Mouse (Mus musculus) hindbrain, embryonic 11.5 days (tissue): ENCODE data around the gene Zmat3. TPM values are rescaled to one million over a fixed set of nuclear protein-coding genes. Genes with fewer than 3 reads are reported as not detected.

Experiments
- ATAC-seq: fragments of 200-750 bp; cut with Nextera tagmentation; 2 replicates; pipeline ENCODE4 v1.8.0; 2017; ENCODE audit warnings: mild to moderate bottlenecking, moderate TSS enrichment, moderate library complexity; ENCODE audit not compliant: low FRiP score
- DNase-seq: peaks from one replicate; pipeline ENCODE4 v3.0.0-alpha.2; 2015; ENCODE audit warnings: low spot score
- H3K27ac ChIP-seq: fragments of 300-500 bp; sonication (generic); 2 replicates; pipeline ENCODE4 v1.5.1; 2014; ENCODE audit warnings: mild to moderate bottlenecking, low read depth, low read length
- H3K27me3 ChIP-seq: fragments of 300-500 bp; sonication (generic); 2 replicates; pipeline ENCODE4 v1.6.1; 2014; ENCODE audit warnings: mild to moderate bottlenecking, low read length, moderate library complexity, mixed read lengths; ENCODE audit not compliant: control insufficient read depth, insufficient read depth
- H3K36me3 ChIP-seq: fragments of 300-500 bp; sonication (generic); 2 replicates; pipeline ENCODE4 v1.6.1; 2014; ENCODE audit warnings: mild to moderate bottlenecking, low read length, moderate library complexity, mixed read lengths; ENCODE audit not compliant: control insufficient read depth, insufficient read depth
- H3K4me1 ChIP-seq: fragments of 300-500 bp; sonication (generic); replicated peaks from 2 replicates; pipeline ENCODE4 v1.6.1; 2014; ENCODE audit warnings: low read length, mixed read lengths; ENCODE audit not compliant: control insufficient read depth, insufficient read depth
- H3K4me2 ChIP-seq: fragments of 300-500 bp; sonication (generic); replicated peaks from 2 replicates; pipeline ENCODE4 v1.6.1; 2014; ENCODE audit warnings: mild to moderate bottlenecking, low read depth, low read length
- H3K4me3 ChIP-seq: fragments of 300-500 bp; sonication (generic); 2 replicates; pipeline ENCODE4 v1.5.1; 2014; ENCODE audit warnings: low read depth, low read length
- H3K9ac ChIP-seq: fragments of 300-500 bp; sonication (generic); 2 replicates; pipeline ENCODE4 v1.6.1; 2014; ENCODE audit warnings: low read depth, low read length
- H3K9me3 ChIP-seq: fragments of 300-500 bp; sonication (generic); 2 replicates; pipeline ENCODE4 v1.6.1; 2016; ENCODE audit warnings: low read length; ENCODE audit not compliant: control insufficient read depth
- WGBS: fragments of 180-500 bp; shearing (Covaris S2); extraction: QIAGEN DNeasy Blood & Tissue Kit; methylation state at CpG from one replicate; pipeline ENCODE4 v1.1.7; 2014; 5-methylcytosine and 5-hydroxymethylcytosine counted together
- polyA plus RNA-seq: library from polyadenylated mRNA; unstranded; fragments of >200 nt; fragmentation: Nextera tagmentation; extraction: Ambion mirVana; gene quantifications from 2 replicates; pipeline ENCODE4 v1.2.1, GENCODE M21; 2014

The Zmat3 gene
- polyA plus RNA-seq = 10.7 and 11.6 TPM in 2 replicates

GRCm38 (mm10) chr3:32365546-32366245 is at the start of gene Zmat3:
Zmat3 (minus strand) TSS chr3:32366014.
- H3K27ac ChIP-seq = peak within 1 kb of the TSS; percentile 79
- H3K4me2 ChIP-seq = peak within 1 kb of the TSS; percentile 55
- H3K4me1 ChIP-seq = no peaks in the 10 kb centered on the region
- no peaks in the 10 kb centered on the region for H3K27me3 ChIP-seq
- H3K4me3 ChIP-seq = peak within 1 kb of the TSS; percentile 69
- no peaks in the 10 kb centered on the region for H3K9me3 ChIP-seq
- WGBS = 5% methylated on average over 37 of the region's 48 CpGs
- peak within 1 kb of the TSS; percentile 80 for H3K9ac ChIP-seq
- DNase-seq (peak; percentile 86), ATAC-seq (peak; percentile 85)
- H3K36me3 ChIP-seq = no peaks in the 10 kb centered on the region

- DNase-seq (no peak), ATAC-seq (no peak)
- H3K4me3 ChIP-seq = no peak overlapping the region
- 62% methylated on average over 4 of the region's 4 CpGs for WGBS
- no peak overlapping the region for H3K4me2 ChIP-seq
- no peaks in the 10 kb centered on the region for H3K27me3 ChIP-seq
- no peaks in the 10 kb centered on the region for H3K9me3 ChIP-seq
- H3K4me1 ChIP-seq = no peaks in the 10 kb centered on the region
- no peaks in the 10 kb centered on the region for H3K36me3 ChIP-seq
- no peak overlapping the region for H3K9ac ChIP-seq
- H3K27ac ChIP-seq = no peak overlapping the region
These were observed 48.6 kb upstream of the Zmat3 start for GRCm38 (mm10) chr3:32414381-32414780.

- H3K27ac ChIP-seq = no peak overlapping the region
- H3K4me3 ChIP-seq = no peak overlapping the region
- no peaks in the 10 kb centered on the region for H3K9me3 ChIP-seq
- no peaks in the 10 kb centered on the region for H3K36me3 ChIP-seq
- 90% methylated on average over 7 of the region's 7 CpGs for WGBS
- H3K4me2 ChIP-seq = no peak overlapping the region
- no peak overlapping the region for H3K9ac ChIP-seq
- no peaks in the 10 kb centered on the region for H3K4me1 ChIP-seq
- ATAC-seq (no peak), DNase-seq (no peak)
- no peaks in the 10 kb centered on the region for H3K27me3 ChIP-seq
These were observed 46.8 kb upstream of the Zmat3 start for GRCm38 (mm10) chr3:32412502-32413044.

GRCm38 (mm10) chr3:32408811-32409273 is 43.0 kb upstream of the Zmat3 start:
- ATAC-seq (no peak), DNase-seq (no peak)
- H3K27me3 ChIP-seq = no peaks in the 10 kb centered on the region
- no peaks in the 10 kb centered on the region for H3K4me1 ChIP-seq
- no peaks in the 10 kb centered on the region for H3K9me3 ChIP-seq
- no peak overlapping the region for H3K4me2 ChIP-seq
- WGBS = 92% methylated on average over 3 of the region's 3 CpGs
- H3K36me3 ChIP-seq = no peaks in the 10 kb centered on the region
- H3K9ac ChIP-seq = no peak overlapping the region
- H3K27ac ChIP-seq = no peak overlapping the region
- no peak overlapping the region for H3K4me3 ChIP-seq

- no peaks in the 10 kb centered on the region for H3K36me3 ChIP-seq
- H3K4me1 ChIP-seq = no peaks in the 10 kb centered on the region
- DNase-seq = no peak
- WGBS = 91% methylated on average over 6 of the region's 6 CpGs
- H3K9ac ChIP-seq = no peak overlapping the region
- H3K27ac ChIP-seq = no peak overlapping the region
- H3K27me3 ChIP-seq = no peaks in the 10 kb centered on the region
- H3K9me3 ChIP-seq = no peaks in the 10 kb centered on the region
- ATAC-seq = no peak
- H3K4me2 ChIP-seq = no peak overlapping the region
- H3K4me3 ChIP-seq = no peak overlapping the region
These were observed 41.0 kb upstream of the Zmat3 start for GRCm38 (mm10) chr3:32406804-32407203.

- Histone ChIP-seq H3K36me3 (no peaks in the 10 kb centered on the region), H3K27me3 (no peaks in the 10 kb centered on the region), H3K4me1 (no peaks in the 10 kb centered on the region), H3K9ac (no peak overlapping the region), H3K27ac (no peak overlapping the region), H3K4me3 (no peak overlapping the region), H3K9me3 (no peaks in the 10 kb centered on the region), H3K4me2 (no peak overlapping the region)
- DNase-seq (no peak), ATAC-seq (no peak)
- WGBS = 86% methylated on average over 1 of the region's 1 CpGs
These were observed 39.9 kb upstream of the Zmat3 start for GRCm38 (mm10) chr3:32405699-32406098.

- 87% methylated on average over 7 of the region's 7 CpGs for WGBS
- H3K4me1 ChIP-seq = no peaks in the 10 kb centered on the region
- no peak overlapping the region for H3K4me3 ChIP-seq
- no peak overlapping the region for H3K9ac ChIP-seq
- H3K27me3 ChIP-seq = no peaks in the 10 kb centered on the region
- no peaks in the 10 kb centered on the region for H3K36me3 ChIP-seq
- no peaks in the 10 kb centered on the region for H3K9me3 ChIP-seq
- ATAC-seq (no peak), DNase-seq (no peak)
- H3K4me2 ChIP-seq = no peak overlapping the region
- no peak overlapping the region for H3K27ac ChIP-seq
These were observed 37.4 kb upstream of the Zmat3 start for GRCm38 (mm10) chr3:32402990-32403885.

- no peak overlapping the region for H3K4me2 ChIP-seq
- H3K4me3 ChIP-seq = no peak overlapping the region
- H3K27me3 ChIP-seq = no peaks in the 10 kb centered on the region
- 81% methylated on average over 3 of the region's 3 CpGs for WGBS
- DNase-seq = no peak
- no peaks in the 10 kb centered on the region for H3K36me3 ChIP-seq
- H3K27ac ChIP-seq = no peak overlapping the region
- no peaks in the 10 kb centered on the region for H3K4me1 ChIP-seq
- H3K9ac ChIP-seq = no peak overlapping the region
- H3K9me3 ChIP-seq = no peaks in the 10 kb centered on the region
- no peak for ATAC-seq
These were observed 35.8 kb upstream of the Zmat3 start for GRCm38 (mm10) chr3:32401591-32401990.
